Mouse (Mus musculus) adrenal gland, postnatal 4 days (tissue): ENCODE data around the gene Abhd15. TPM values are rescaled to one million over a fixed set of nuclear protein-coding genes. Genes with fewer than 3 reads are reported as not detected.

Experiments used
- DNase-seq, 2 experiments: peaks; one replicate each; pipeline ENCODE4 v3.0.0; 2021 to 2022; ENCODE audit warnings: low spot score in 2 of 2, mixed read lengths in 2 of 2
- long read RNA-seq, 2 experiments: library from polyadenylated mRNA; stranded (forward); transcript quantifications; one replicate each; pipeline ENCODE4 v2.0.0; 2021
- total RNA-seq, 2 experiments: library from RNA; stranded (reverse); gene quantifications; 2 replicates each; pipeline ENCODE4 v1.2.3; 2021

The Abhd15 gene
- 10 to 100 TPM; 12.4 to 17.0 TPM for total RNA-seq
- long read RNA-seq, experiment 1, transcript Abhd15-201 (2 exons, 2,662 nt) = major isoform, 9 of 16 reads
- long read RNA-seq, experiment 1, partial matches to known transcripts = 0 of 16 reads
- long read RNA-seq, experiment 1, other reads (novel, unspliced or antisense) = 7 of 16 reads
- long read RNA-seq, experiment 2, transcript Abhd15-201 (2 exons, 2,662 nt) = major isoform, 10 of 33 reads
- long read RNA-seq, experiment 2, partial matches to known transcripts = 0 of 33 reads
- long read RNA-seq, experiment 2, other reads (novel, unspliced or antisense) = 23 of 33 reads

- DNase-seq = peak; percentile 67 to 77
These were observed at the start of gene Abhd15 for GRCm38 (mm10) chr11:77514832-77515636. Abhd15 (plus strand) TSS chr11:77515121.

GRCm38 (mm10) chr11:77466544-77466943 lies 48.4 kb upstream of the Abhd15 start:
- DNase-seq = no peak

GRCm38 (mm10) chr11:77467157-77467556 lies 47.8 kb upstream of the Abhd15 start:
- peak in 1 of 2 experiments; percentile 49 for DNase-seq

- peak in 1 of 2 experiments; percentile 72 for DNase-seq
These were observed 47.1 kb upstream of the Abhd15 start for GRCm38 (mm10) chr11:77467784-77468183.

GRCm38 (mm10) chr11:77468397-77468796 lies 46.5 kb upstream of the Abhd15 start:
- DNase-seq = no peak

GRCm38 (mm10) chr11:77471407-77471806 lies 43.5 kb upstream of the Abhd15 start:
- no peak for DNase-seq

GRCm38 (mm10) chr11:77472775-77473174 lies 42.1 kb upstream of the Abhd15 start:
- no peak for DNase-seq

GRCm38 (mm10) chr11:77476216-77476615 lies 38.7 kb upstream of the Abhd15 start:
- no peak for DNase-seq

- DNase-seq = no peak
These were observed 38.0 kb upstream of the Abhd15 start for GRCm38 (mm10) chr11:77476895-77477294.

- DNase-seq = no peak
These were observed 31.9 kb upstream of the Abhd15 start for GRCm38 (mm10) chr11:77483043-77483442.

GRCm38 (mm10) chr11:77483510-77484255 lies 31.2 kb upstream of the Abhd15 start:
- no peak for DNase-seq

- DNase-seq = no peak
These were observed 29.7 kb upstream of the Abhd15 start for GRCm38 (mm10) chr11:77485229-77485628.

GRCm38 (mm10) chr11:77486798-77487197 lies 28.1 kb upstream of the Abhd15 start:
- DNase-seq = no peak

- DNase-seq = no peak
These were observed 25.9 kb upstream of the Abhd15 start for GRCm38 (mm10) chr11:77488771-77489581.

GRCm38 (mm10) chr11:77489591-77490235 lies 25.2 kb upstream of the Abhd15 start, which contains the start of gene Ankrd13b:
Ankrd13b (minus strand) TSS chr11:77489678.
- no peak for DNase-seq

GRCm38 (mm10) chr11:77490451-77490850 lies 24.5 kb upstream of the Abhd15 start:
- DNase-seq = no peak

GRCm38 (mm10) chr11:77491123-77491501 lies 23.8 kb upstream of the Abhd15 start:
- peak; percentile 78 to 80 for DNase-seq

GRCm38 (mm10) chr11:77491502-77492291 lies 23.2 kb upstream of the Abhd15 start:
- DNase-seq = no peak

GRCm38 (mm10) chr11:77492311-77492871 lies 22.5 kb upstream of the Abhd15 start:
- DNase-seq = no peak
